7 mouse cellular contexts compared by ENCODE assay signal in the genomic region with DNA sequence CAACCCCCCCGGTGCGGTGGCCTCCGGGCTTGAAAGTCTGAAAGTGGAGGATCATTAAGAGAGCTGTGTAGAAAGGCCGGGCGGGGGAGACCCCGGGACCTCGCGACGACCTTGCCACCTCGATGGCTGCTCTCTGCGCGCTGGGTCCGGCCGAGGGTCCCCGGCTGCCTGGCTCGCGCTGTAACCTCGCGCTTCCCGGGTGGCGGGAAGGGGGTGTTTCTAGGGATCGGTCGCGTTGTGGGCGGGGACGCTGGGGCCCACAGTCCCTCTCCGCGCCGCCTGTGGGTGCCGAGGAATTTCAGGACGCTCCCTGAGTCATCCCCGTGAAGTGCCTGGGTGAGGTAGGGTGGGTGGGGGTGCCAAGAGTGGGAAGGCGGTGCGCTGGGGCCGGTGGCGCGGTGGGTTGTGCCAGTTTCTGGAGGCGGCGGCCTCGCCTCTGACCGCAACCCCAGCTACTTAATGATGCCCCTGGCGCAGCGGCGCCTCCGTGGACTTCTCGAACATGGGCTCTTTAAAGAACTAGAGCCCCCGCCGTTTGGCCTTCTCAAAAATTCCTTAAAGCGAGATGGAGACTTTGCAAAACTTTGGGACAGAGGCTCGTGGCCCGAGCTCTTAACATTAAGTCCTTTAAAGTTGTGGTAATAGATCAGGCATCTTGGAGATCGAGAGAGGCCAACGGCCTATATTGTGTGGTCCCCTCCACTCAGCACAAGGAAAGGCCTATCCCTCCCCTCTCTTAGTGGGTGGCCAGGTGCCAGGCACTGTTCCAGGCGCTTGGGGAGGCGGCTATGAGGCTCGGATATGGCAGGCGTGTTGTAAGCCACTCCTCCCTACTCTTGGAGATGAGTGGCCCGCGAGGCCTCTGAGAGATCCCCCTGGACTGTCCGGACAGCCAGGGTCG. TPM values are rescaled to one million over a fixed set of nuclear protein-coding genes. Genes with fewer than 3 reads are reported as not detected.
A peak's percentile ranks its signal among the peaks of the same experiment; 100 is the strongest.
DNase-seq lines count a peak whose midpoint lies in the region; ATAC-seq and TF ChIP-seq lines count a peak whose summit lies in the region.

No protein-coding gene starts in this region.

- TF ChIP-seq CTCF in thymus, adult 2 months (IDR thresholded peaks at IDR 0.05; ENCODE audit: borderline replicate concordance, control insufficient read depth, extremely low read depth, insufficient read depth, low read length, poor library complexity), result no peak
- TF ChIP-seq CTCF in lung, embryonic 14.5 days (IDR thresholded peaks at IDR 0.05; ENCODE audit: low read depth), result no peak

- H3K36me3 ChIP-seq in thymus, adult 2 months (ENCODE audit: control insufficient read depth, insufficient read depth, low read length), result no peaks in the 10 kb centered on the region
- H3K36me3 ChIP-seq in intestine, embryonic 14.5 days (ENCODE audit: control insufficient read depth, insufficient read depth, low read length), result no peaks in the 10 kb centered on the region
- H3K36me3 ChIP-seq in lung, embryonic 14.5 days (ENCODE audit: insufficient read depth), result no peaks in the 10 kb centered on the region

- ATAC-seq in erythroblast, adult 5-6 weeks (replicated peaks; ENCODE audit: low FRiP score, poor library complexity, severe bottlenecking), result peak; percentile 3
- ATAC-seq in intestine, embryonic 14.5 days (replicated peaks; ENCODE audit: low FRiP score, low TSS enrichment, low read depth), result no peak; the same call in none of the 2 replicates
- peak; percentile 45 for ATAC-seq in lung, embryonic 14.5 days (ENCODE audit: insufficient read depth)

- no peaks in the 10 kb centered on the region for H3K9me3 ChIP-seq in intestine, embryonic 14.5 days (ENCODE audit: control insufficient read depth, low read length)
- no peaks in the 10 kb centered on the region for H3K9me3 ChIP-seq in lung, embryonic 14.5 days (ENCODE audit: low read depth, low read length)

- H3K4me3 ChIP-seq in thymus, adult 2 months (ENCODE audit: control insufficient read depth, insufficient read depth, low read length), result peak overlapping the region; percentile 70
- peak overlapping the region; percentile 58 for H3K4me3 ChIP-seq in intestine, embryonic 14.5 days (ENCODE audit: low read depth, low read length)
- H3K4me3 ChIP-seq in lung, embryonic 14.5 days (ENCODE audit: low read depth, low read length), result peak overlapping the region; percentile 61

- H3K9ac ChIP-seq in intestine, embryonic 14.5 days (ENCODE audit: low read length), result peak overlapping the region; percentile 53
- H3K9ac ChIP-seq in lung, embryonic 14.5 days, result peak overlapping the region; percentile 71

- H3K27me3 ChIP-seq in thymus, adult 2 months (ENCODE audit: control insufficient read depth, insufficient read depth, low read length), result no peaks in the 10 kb centered on the region
- H3K27me3 ChIP-seq in intestine, embryonic 14.5 days (replicated peaks; ENCODE audit: control insufficient read depth, insufficient read depth, low read length), result peaks cover 7% of the 10 kb centered on the region
- 0 out of 2 replicates have a peak, but pooled peaks cover 2% of the 10 kb centered on the region for H3K27me3 ChIP-seq in lung, embryonic 14.5 days (ENCODE audit: insufficient read depth, low read length)

- TF ChIP-seq POLR2A in thymus, adult 2 months (IDR thresholded peaks at IDR 0.05; ENCODE audit: control insufficient read depth, extremely low read depth, insufficient read depth, low read length, poor library complexity), result no peak

- peak; percentile 54 for DNase-seq in thymus, adult 2 months
- no peak for DNase-seq in thymus, postnatal 4 days
- DNase-seq in adrenal gland, postnatal 10 days, result peak; percentile 45
- peak; percentile 73 for DNase-seq in intestine, embryonic 14.5 days (ENCODE audit: low spot score)
- peak; percentile 70 for DNase-seq in lung, embryonic 14.5 days
- peak; percentile 70 for DNase-seq in right cerebral cortex, postnatal 25 days

- under 1% methylated on average over 61 of the region's 61 CpGs for WGBS in thymus, adult 2 months
- 1% methylated on average over 61 of the region's 61 CpGs for WGBS in intestine, embryonic 14.5 days
- WGBS in lung, embryonic 14.5 days, result 1% methylated on average over 61 of the region's 61 CpGs

- H3K4me2 ChIP-seq in intestine, embryonic 14.5 days (ENCODE audit: low read length), result peak overlapping the region; percentile 100
- peak overlapping the region; percentile 99 for H3K4me2 ChIP-seq in lung, embryonic 14.5 days

- peaks cover 66% of the 10 kb centered on the region for H3K4me1 ChIP-seq in thymus, adult 2 months (replicated peaks; ENCODE audit: control insufficient read depth, insufficient read depth, low read length)
- peaks cover 87% of the 10 kb centered on the region for H3K4me1 ChIP-seq in intestine, embryonic 14.5 days (replicated peaks; ENCODE audit: control insufficient read depth, insufficient read depth, low read length)
- H3K4me1 ChIP-seq in lung, embryonic 14.5 days (ENCODE audit: insufficient read depth), result peaks cover 65% of the 10 kb centered on the region

- peak overlapping the region; percentile 35 for H3K27ac ChIP-seq in thymus, adult 2 months (ENCODE audit: control insufficient read depth, insufficient read depth, low read length)
- H3K27ac ChIP-seq in intestine, embryonic 14.5 days (ENCODE audit: low read depth), result peak overlapping the region; percentile 78
- peak overlapping the region; percentile 95 for H3K27ac ChIP-seq in lung, embryonic 14.5 days (ENCODE audit: low read depth)

RNA-seq across cellular contexts. Expression of a gene that starts 52.5 kb away (rescaled TPM):
- 48.3 and 69.1 TPM in 2 replicates for polyA plus RNA-seq in thymus, adult 2 months (2012; rRNA removed)
- total RNA-seq in adrenal gland, postnatal 10 days (2021), result 10 to 100 TPM; 18.6 to 19.0 TPM
- total RNA-seq in erythroblast, adult 5-6 weeks (2015; ENCODE audit: low replicate concordance), result 13.3 and 32.0 TPM in 2 replicates
- total RNA-seq in erythroblast, adult 5-6 weeks (2017; ENCODE audit: low replicate concordance), result 4.3 and 14.3 TPM in 2 replicates
- polyA plus RNA-seq in intestine, embryonic 14.5 days (2014; fragmentation: Nextera tagmentation; extraction: Ambion mirVana), result 121 and 122 TPM in 2 replicates
- 131 and 139 TPM in 2 replicates for polyA plus RNA-seq in lung, embryonic 14.5 days (2014; fragmentation: Nextera tagmentation; extraction: Ambion mirVana)

Comparison
In these comparisons a context has a peak if more than half of its experiments do, and no peak if none do; other contexts are left out.
1. H3K27ac ChIP-seq: peak in every context shown above with its lines; median percentile 95 in lung, embryonic 14.5 days; 78 in intestine, embryonic 14.5 days; 35 in thymus, adult 2 months.